Mouse (Mus musculus): ENCODE measurements around the gene Hist1h4j. TPM values are rescaled to one million over a fixed set of nuclear protein-coding genes. Genes with fewer than 3 reads are reported as not detected.
"Not testable (repeated sequence)": the region's sequence is repeated elsewhere in the genome, so short reads cannot be mapped to it uniquely, and the experiment has no call there.

Hist1h4j gene
- polyA plus RNA-seq, 1 experiment from 2014 or later: 0.75 TPM

DNA sequence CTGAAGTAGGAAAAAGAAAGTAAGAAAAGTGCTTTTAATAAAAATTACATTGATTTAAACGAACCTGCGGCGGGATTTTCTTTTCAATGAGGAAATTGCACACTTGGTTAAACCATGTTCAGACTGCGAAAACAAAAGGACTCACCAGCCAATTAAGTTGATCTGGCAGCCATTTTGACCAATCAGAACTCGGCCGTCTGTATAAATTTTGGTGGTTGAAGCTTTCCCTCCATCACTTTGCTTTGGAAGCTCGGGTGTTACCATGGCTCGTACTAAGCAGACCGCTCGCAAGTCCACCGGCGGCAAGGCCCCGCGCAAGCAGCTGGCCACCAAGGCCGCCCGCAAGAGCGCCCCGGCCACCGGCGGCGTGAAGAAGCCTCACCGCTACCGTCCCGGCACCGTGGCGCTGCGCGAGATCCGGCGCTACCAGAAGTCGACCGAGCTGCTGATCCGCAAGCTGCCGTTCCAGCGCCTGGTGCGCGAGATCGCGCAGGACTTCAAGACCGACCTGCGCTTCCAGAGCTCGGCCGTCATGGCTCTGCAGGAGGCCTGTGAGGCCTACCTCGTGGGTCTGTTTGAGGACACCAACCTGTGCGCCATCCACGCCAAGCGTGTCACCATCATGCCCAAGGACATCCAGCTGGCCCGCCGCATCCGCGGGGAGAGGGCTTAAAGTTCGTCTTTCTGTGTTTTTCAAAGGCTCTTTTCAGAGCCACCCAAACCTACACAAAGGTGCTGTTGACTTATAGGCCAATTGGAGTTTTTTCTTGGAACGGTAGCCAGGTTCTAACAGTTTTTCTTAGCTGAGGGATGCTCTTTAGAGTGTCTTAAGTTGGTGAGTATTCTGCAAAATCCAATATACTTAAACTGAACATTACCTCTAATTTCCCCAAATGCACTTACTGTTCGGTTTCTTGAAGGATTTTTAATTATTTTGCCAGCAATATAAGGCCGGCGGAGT lies 17.2 kb upstream of the Hist1h4j start, which contains the start of gene Hist1h3h:
Hist1h3h (plus strand) TSS at position 263 of the 961 bp plus-strand sequence.
- H3K27me3 ChIP-seq (replicated peaks); H3K36me3 ChIP-seq; H3K9me3 ChIP-seq (replicated peaks): not testable (repeated sequence)
- Histone ChIP-seq H3K9ac (peak within 1 kb of the TSS; percentile 90), H3K27ac (peak within 1 kb of the TSS; percentile 99), H3K4me2 (peak within 1 kb of the TSS; percentile 91), H3K4me3 (peak within 1 kb of the TSS; percentile 61), H3K4me1 (peaks cover 52% of the 10 kb centered on the region)
- under 1% methylated on average over 27 of the region's 56 CpGs for WGBS (ENCODE audit: insufficient replicate concordance)
- peak; percentile 25 for ATAC-seq

DNA sequence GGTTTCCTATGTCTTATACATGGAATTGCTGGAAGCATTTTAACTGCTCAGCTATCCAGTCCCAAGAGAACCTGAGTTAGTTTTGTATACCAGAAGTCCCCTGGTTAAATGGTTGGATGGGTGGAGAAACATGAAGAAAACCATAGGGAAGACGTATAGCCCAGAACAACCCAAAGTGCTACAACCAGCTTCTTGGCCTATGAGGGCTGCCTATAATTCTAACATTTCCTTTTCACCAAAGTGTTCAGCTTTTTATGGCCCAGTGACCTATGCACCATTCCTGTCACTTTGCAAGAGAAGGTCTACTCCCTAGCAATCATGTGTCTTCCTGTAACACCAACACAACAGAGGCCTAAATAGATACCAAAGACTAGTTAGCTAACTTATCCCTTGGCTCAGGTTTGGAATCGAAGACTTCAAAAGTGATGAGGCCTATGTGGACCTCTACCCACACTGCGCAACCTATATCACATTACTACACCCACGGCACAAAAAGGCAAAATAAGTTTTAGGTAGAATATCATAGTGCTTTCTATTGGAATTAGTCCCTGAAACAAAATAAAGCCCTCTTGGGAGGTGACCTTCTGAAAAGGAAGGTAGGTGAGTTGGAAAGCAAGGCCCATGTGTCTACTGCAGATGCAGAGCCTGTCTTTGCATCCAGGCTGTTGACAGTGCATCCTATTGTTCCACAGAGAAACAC lies 16.3 kb upstream of the Hist1h4j start:
- Histone ChIP-seq H3K27ac (peak overlapping the region; percentile 98), H3K4me2 (peak overlapping the region; percentile 77), H3K9ac (peak overlapping the region; percentile 90), H3K4me3 (peak overlapping the region; percentile 61), H3K4me1 (peaks cover 57% of the 10 kb centered on the region), H3K27me3 (replicated peaks) (no peaks in the 10 kb centered on the region), H3K36me3 (no peaks in the 10 kb centered on the region), H3K9me3 (replicated peaks) (no peaks in the 10 kb centered on the region)
- ATAC-seq: no peak
- WGBS (ENCODE audit: insufficient replicate concordance): 48% methylated on average over 4 of the region's 4 CpGs

DNA sequence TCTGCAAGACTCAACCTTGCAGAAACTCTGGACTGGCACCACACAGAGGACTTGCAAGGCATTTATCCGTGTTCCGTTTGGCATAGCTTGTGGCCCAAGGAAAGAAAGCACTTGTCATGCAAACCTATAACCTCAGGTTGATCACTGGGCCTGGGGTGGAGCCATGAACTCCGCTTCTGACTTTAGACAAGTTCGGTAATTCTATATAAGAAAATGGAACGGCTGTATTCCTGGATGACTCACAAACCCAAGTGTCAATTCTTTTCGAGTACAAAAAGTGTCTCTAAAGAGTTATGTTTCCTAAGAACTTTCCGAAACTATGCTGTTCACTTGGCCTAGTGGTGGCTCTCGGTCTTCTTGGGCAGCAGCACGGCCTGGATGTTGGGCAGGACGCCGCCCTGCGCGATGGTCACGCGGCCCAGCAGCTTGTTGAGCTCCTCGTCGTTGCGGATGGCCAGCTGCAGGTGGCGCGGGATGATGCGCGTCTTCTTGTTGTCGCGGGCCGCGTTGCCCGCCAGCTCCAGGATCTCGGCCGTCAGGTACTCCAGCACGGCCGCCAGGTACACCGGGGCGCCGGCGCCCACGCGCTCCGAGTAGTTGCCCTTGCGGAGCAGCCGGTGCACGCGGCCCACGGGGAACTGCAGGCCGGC lies 13.6 kb upstream of the Hist1h4j start:
- peak; percentile 9 for ATAC-seq
- WGBS (ENCODE audit: insufficient replicate concordance): 3% methylated on average over 18 of the region's 44 CpGs

DNA sequence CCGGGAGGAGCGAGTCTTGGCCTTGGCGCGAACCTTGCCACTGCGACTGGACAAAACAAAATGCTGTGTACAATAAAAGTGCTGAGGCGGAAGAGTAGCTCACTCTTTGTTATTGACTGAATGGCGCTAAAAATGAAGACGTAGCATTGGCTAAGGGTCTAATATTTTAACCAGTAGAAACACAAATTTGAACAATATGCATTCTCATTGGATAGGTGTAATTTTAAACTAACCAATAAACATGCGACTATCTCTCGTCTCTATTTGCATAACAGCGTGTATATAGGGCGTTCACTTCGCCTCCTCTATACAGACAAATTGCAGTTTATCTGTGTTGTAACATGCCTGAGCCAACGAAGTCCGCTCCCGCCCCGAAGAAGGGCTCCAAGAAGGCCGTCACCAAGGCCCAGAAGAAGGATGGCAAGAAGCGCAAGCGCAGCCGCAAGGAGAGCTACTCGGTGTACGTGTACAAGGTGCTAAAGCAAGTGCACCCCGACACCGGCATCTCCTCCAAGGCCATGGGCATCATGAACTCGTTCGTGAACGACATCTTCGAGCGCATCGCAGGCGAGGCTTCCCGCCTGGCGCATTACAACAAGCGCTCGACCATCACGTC lies 13.0 kb upstream of the Hist1h4j start, which contains the start of gene Hist1h2bm:
Hist1h2bm (plus strand) TSS at position 288 of the 616 bp plus-strand sequence.
- WGBS (ENCODE audit: insufficient replicate concordance): 0% methylated on average over 37 of the region's 37 CpGs

More for the DNA sequence above, 13.6 kb upstream of the Hist1h4j start:
- Histone ChIP-seq H3K4me3 (peak overlapping the region; percentile 58), H3K4me1 (peaks cover 46% of the 10 kb centered on the region), H3K4me2 (peak overlapping the region; percentile 83), H3K27ac (peak overlapping the region; percentile 97), H3K9ac (peak overlapping the region; percentile 90)
- not testable (repeated sequence) for H3K27me3 ChIP-seq (replicated peaks); H3K36me3 ChIP-seq; H3K9me3 ChIP-seq (replicated peaks)

DNA sequence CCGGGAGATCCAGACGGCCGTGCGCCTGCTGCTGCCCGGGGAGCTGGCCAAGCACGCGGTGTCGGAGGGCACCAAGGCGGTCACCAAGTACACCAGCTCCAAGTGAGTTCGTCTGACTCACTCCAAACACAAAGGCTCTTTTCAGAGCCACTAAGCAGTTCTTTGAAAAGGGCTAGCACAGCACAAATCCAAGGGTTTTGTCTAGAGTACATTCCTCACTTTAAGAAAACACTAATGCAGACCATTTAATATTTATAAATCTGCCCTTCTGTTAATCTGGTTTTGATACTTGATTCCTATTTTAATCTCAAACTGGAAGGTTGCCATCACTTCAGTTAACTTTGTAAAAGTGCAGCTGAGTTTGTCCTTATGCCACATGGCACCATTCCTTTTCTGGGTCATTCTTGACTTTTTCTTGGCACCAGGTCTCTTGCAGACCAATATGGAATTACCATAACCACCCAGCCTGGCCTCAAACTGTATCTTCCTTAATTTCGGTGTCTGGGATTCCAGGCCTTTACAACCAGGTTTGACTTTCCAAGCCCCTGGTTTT lies 12.4 kb upstream of the Hist1h4j start:
- peak overlapping the region; percentile 83 for H3K4me2 ChIP-seq
- no peaks in the 10 kb centered on the region for H3K36me3 ChIP-seq
- no peaks in the 10 kb centered on the region for H3K27me3 ChIP-seq (replicated peaks)
- H3K4me1 ChIP-seq: peaks cover 40% of the 10 kb centered on the region
- ATAC-seq: peak; percentile 36
- peak overlapping the region; percentile 97 for H3K27ac ChIP-seq
- H3K4me3 ChIP-seq: peak overlapping the region; percentile 44
- H3K9me3 ChIP-seq (replicated peaks): no peaks in the 10 kb centered on the region
- peak overlapping the region; percentile 62 for H3K9ac ChIP-seq
- WGBS (ENCODE audit: insufficient replicate concordance): 3% methylated on average over 11 of the region's 11 CpGs

More for the DNA sequence above, 13.0 kb upstream of the Hist1h4j start, which contains the start of gene Hist1h2bm:
- Histone ChIP-seq H3K4me3 (peak within 1 kb of the TSS; percentile 58), H3K27ac (peak within 1 kb of the TSS; percentile 97), H3K4me2 (peak within 1 kb of the TSS; percentile 83), H3K4me1 (peaks cover 44% of the 10 kb centered on the region), H3K9ac (peak within 1 kb of the TSS; percentile 90)
- H3K27me3 ChIP-seq (replicated peaks); H3K9me3 ChIP-seq (replicated peaks); H3K36me3 ChIP-seq: not testable (repeated sequence)
- ATAC-seq: peak; percentile 92

DNA sequence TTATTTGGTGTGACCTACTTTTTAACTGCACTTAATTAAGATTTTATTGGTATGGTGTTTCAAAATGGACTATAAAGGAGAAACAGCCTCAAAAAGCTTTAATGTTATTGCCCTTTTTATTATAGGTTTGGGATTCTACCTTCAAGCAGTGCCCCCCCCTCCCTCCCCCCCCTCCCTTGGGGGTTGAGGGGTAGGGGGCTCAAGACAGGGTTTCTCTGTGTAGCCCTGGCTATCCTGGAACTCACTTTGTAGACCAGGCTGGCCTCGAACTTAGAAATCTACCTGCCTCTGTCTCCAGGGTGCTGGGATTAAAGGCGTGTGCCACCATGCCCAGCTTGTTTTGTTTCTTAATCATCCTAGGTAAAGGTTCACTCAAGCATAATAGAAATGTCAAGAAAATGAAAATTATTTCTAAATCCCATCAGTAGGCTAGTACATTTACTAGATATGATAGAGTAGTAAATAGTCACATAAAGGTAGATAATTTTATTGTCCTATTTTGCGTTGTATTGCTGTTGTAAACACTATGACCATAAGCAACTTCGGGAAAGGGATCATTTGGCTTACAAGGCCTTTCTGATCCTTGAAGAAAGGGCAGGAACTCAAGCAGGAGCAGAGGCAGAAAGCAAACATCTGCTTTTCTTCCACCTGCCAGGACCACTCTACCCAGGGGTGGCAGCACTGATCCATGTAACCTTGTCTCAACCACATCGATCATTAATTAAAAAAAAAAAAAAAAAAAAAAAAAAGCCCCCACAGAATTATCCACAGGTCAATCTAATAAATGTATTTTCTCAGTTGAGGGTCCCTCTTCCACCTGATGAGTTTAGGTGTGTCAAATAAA lies 11.6 kb upstream of the Hist1h4j start:
- Histone ChIP-seq H3K27me3 (replicated peaks) (no peaks in the 10 kb centered on the region), H3K9ac (peak overlapping the region; percentile 62), H3K27ac (peak overlapping the region; percentile 97), H3K9me3 (replicated peaks) (no peaks in the 10 kb centered on the region), H3K36me3 (no peaks in the 10 kb centered on the region), H3K4me2 (peak overlapping the region; percentile 83), H3K4me1 (peaks cover 42% of the 10 kb centered on the region), H3K4me3 (peak overlapping the region; percentile 44)
- ATAC-seq: no peak
- WGBS (ENCODE audit: insufficient replicate concordance): 39% methylated on average over 5 of the region's 5 CpGs

DNA sequence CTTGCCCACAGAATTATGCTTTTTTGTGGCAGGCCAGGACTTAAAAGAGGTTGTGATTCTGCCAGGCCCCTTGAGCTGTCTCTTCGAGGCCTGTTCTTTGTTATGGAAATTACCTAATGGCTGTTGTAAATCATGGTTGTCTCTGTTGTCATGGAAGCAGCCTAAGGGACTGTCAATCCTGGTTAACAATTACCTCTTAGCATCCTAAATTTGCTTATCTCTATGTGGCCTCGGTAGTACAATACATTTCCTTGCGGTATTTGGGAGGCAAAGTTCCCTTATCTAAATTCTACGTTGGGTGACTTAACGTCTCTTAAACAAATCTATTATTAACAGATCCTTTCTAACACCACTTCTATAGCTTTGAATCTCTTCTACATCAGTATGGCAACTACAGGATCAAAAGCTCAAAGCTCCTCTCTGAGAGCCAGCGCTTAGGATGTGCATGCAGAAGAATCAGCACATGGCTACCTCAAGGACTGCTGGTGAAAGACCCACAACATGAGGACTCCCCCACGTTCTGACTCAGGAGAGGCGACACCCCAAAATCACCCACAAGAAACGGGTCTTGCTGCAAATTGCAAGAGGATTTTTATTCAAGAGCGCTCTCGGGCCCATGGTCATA lies 6.8 kb upstream of the Hist1h4j start:
- peaks cover 13% of the 10 kb centered on the region for H3K4me1 ChIP-seq
- no peak overlapping the region for H3K4me3 ChIP-seq
- no peak for ATAC-seq
- no peaks in the 10 kb centered on the region for H3K9me3 ChIP-seq (replicated peaks)
- 41% methylated on average over 11 of the region's 11 CpGs for WGBS (ENCODE audit: insufficient replicate concordance)
- H3K36me3 ChIP-seq: no peaks in the 10 kb centered on the region
- no peaks in the 10 kb centered on the region for H3K27me3 ChIP-seq (replicated peaks)
- no peak overlapping the region for H3K9ac ChIP-seq
- H3K4me2 ChIP-seq: no peak overlapping the region
- H3K27ac ChIP-seq: no peak overlapping the region

DNA sequence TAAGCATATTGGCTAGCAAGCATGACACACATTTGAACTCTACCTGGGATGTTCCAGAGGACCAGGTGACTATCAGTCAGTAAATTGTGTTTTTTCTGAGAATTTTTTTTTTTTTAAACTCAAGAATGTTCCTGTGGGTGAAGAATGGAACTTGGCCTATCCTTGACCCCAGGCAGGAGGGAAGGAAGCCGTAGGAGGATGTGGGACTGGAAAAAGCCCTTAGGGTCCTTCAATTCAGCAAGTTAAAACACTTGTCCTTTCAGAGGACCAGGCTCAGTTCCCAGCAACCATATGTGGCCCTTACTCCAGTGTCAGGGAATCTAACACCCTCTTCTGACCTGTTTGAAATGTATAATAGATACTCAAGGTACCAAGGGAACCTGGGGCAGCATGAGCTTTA lies 5.3 kb upstream of the Hist1h4j start:
- 76% methylated on average over 1 of the region's 1 CpGs for WGBS (ENCODE audit: insufficient replicate concordance)
- Histone ChIP-seq H3K4me1 (peaks cover 26% of the 10 kb centered on the region), H3K4me3 (no peak overlapping the region), H3K4me2 (no peak overlapping the region), H3K9ac (no peak overlapping the region), H3K27ac (no peak overlapping the region), H3K9me3 (replicated peaks) (no peaks in the 10 kb centered on the region), H3K36me3 (no peaks in the 10 kb centered on the region), H3K27me3 (replicated peaks) (no peaks in the 10 kb centered on the region)
- ATAC-seq: no peak

DNA sequence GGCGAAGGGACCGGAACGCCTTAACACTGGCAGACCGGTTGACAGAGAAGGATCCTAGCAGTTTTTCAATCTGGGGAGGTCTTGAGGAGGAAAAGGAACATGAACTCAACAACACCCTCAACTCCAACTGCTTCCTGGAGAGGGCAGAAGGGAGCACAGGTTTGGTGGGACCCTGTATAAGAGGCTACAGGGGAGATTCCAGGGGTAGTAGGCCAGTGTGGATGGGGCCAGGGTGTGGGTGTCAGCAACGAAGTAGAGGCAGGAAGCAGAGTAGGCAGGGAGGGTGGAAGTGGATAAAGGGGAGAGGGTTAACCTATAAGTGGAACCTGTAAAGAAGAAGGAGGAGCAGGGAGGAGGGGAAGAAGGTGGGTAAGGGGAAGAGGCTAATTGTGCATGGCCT lies 1.4 kb upstream of the Hist1h4j start:
- no peaks in the 10 kb centered on the region for H3K36me3 ChIP-seq
- H3K4me2 ChIP-seq: peak overlapping the region; percentile 77
- 76% methylated on average over 5 of the region's 5 CpGs for WGBS (ENCODE audit: insufficient replicate concordance)
- peaks cover 33% of the 10 kb centered on the region for H3K4me1 ChIP-seq
- no peak for ATAC-seq
- peak overlapping the region; percentile 95 for H3K27ac ChIP-seq
- no peaks in the 10 kb centered on the region for H3K9me3 ChIP-seq (replicated peaks)
- no peak overlapping the region for H3K4me3 ChIP-seq
- peak overlapping the region; percentile 77 for H3K9ac ChIP-seq
- H3K27me3 ChIP-seq (replicated peaks): no peaks in the 10 kb centered on the region
